Mouse (Mus musculus) midbrain, embryonic 14.5 days (tissue): ENCODE results near the gene Lef1. TPM values are rescaled to one million over a fixed set of nuclear protein-coding genes. Genes with fewer than 3 reads are reported as not detected.

ENCODE experiments used
- ATAC-seq: fragments of 200-750 bp; cut with Nextera tagmentation; 2 replicates; pipeline ENCODE4 v1.8.0; 2017; ENCODE audit warnings: moderate number of reproducible peaks, moderate library complexity; ENCODE audit not compliant: low FRiP score, low TSS enrichment
- DNase-seq: peaks from one replicate; pipeline ENCODE4 v3.0.0-alpha.2; 2015
- H3K27ac ChIP-seq: fragments of 300-500 bp; sonication (generic); replicated peaks from 2 replicates; pipeline ENCODE4 v1.5.1; 2014; ENCODE audit warnings: mild to moderate bottlenecking, low read depth, low read length, moderate library complexity
- H3K27me3 ChIP-seq: fragments of 300-500 bp; sonication (generic); 2 replicates; pipeline ENCODE4 v1.6.1; 2014; ENCODE audit warnings: low read length, control low read depth, mixed read lengths; ENCODE audit not compliant: control insufficient read depth, insufficient read depth
- H3K36me3 ChIP-seq: fragments of 300-500 bp; sonication (generic); 2 replicates; pipeline ENCODE4 v1.6.1; 2014; ENCODE audit warnings: low read length, control low read depth; ENCODE audit not compliant: control insufficient read depth, insufficient read depth
- H3K4me1 ChIP-seq: fragments of 300-500 bp; sonication (generic); 2 replicates; pipeline ENCODE4 v1.6.1; 2014; ENCODE audit warnings: mild to moderate bottlenecking, antibody characterized with exemption, low read length, control low read depth; ENCODE audit not compliant: control insufficient read depth, insufficient read depth
- H3K4me2 ChIP-seq: fragments of 300-500 bp; sonication (generic); 2 replicates; pipeline ENCODE4 v1.6.1; 2014; ENCODE audit warnings: mild to moderate bottlenecking, low read length, moderate library complexity
- H3K4me3 ChIP-seq: fragments of 300-500 bp; sonication (generic); replicated peaks from 2 replicates; pipeline ENCODE4 v1.5.1; 2014; ENCODE audit warnings: low read depth, low read length
- H3K9ac ChIP-seq: fragments of 300-500 bp; sonication (generic); replicated peaks from 2 replicates; pipeline ENCODE4 v1.6.1; 2014; ENCODE audit warnings: mild to moderate bottlenecking, low read length, moderate library complexity
- H3K9me3 ChIP-seq: fragments of 300-500 bp; sonication (generic); 2 replicates; pipeline ENCODE4 v1.6.1; 2016; ENCODE audit warnings: low read length, control low read depth, mixed read lengths; ENCODE audit not compliant: control insufficient read depth
- WGBS: fragments of 180-500 bp; shearing (Covaris S2); extraction: QIAGEN DNeasy Blood & Tissue Kit; methylation state at CpG from one replicate; pipeline ENCODE4 v1.1.7; 2014; 5-methylcytosine and 5-hydroxymethylcytosine counted together
- polyA plus RNA-seq: library from polyadenylated mRNA; unstranded; fragments of >200 nt; fragmentation: Nextera tagmentation; extraction: Ambion mirVana; gene quantifications from 2 replicates; pipeline ENCODE4 v1.2.1, GENCODE M21; 2014

Lef1 gene
- polyA plus RNA-seq, 1 experiment from 2014 or later: 93.8 TPM

DNA sequence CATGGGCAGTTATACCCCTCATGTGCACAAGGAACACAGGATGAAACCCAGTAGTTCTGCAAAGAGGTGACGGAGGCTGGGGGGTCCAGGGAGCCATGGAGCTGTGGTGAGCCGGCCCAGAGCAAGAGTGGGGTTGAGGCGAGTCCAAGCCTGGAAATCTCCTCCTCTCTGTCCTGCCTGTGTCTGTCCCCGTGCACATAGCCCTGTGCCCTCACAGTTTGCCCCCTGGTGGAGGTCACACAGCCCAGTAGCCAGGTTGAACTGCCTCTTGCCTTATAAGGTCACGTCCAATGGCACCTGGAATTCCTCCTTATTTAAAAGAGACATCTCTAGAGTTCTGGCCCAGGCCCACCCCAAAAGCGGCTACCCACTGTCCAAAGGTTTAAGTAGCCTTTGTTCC, 137.2 kb downstream of the Lef1 start:
- no peak overlapping the region for H3K4me3 ChIP-seq
- no peaks in the 10 kb centered on the region for H3K4me1 ChIP-seq
- H3K27ac ChIP-seq: no peak overlapping the region
- no peak overlapping the region for H3K4me2 ChIP-seq
- no peaks in the 10 kb centered on the region for H3K9me3 ChIP-seq
- WGBS: 77% methylated on average over 6 of the region's 6 CpGs
- no peaks in the 10 kb centered on the region for H3K27me3 ChIP-seq
- H3K9ac ChIP-seq: no peak overlapping the region
- H3K36me3 ChIP-seq: no peaks in the 10 kb centered on the region
- DNase-seq (no peak), ATAC-seq (no peak)

GRCm38 (mm10) chr3:131247851-131248250, 137.6 kb downstream of the Lef1 start:
- Histone ChIP-seq H3K27ac (no peak overlapping the region), H3K9me3 (no peaks in the 10 kb centered on the region), H3K4me2 (no peak overlapping the region), H3K9ac (no peak overlapping the region), H3K27me3 (no peaks in the 10 kb centered on the region), H3K36me3 (no peaks in the 10 kb centered on the region), H3K4me1 (no peaks in the 10 kb centered on the region), H3K4me3 (no peak overlapping the region)
- WGBS: 85% methylated on average over 5 of the region's 5 CpGs
- ATAC-seq (no peak), DNase-seq (no peak)

DNA sequence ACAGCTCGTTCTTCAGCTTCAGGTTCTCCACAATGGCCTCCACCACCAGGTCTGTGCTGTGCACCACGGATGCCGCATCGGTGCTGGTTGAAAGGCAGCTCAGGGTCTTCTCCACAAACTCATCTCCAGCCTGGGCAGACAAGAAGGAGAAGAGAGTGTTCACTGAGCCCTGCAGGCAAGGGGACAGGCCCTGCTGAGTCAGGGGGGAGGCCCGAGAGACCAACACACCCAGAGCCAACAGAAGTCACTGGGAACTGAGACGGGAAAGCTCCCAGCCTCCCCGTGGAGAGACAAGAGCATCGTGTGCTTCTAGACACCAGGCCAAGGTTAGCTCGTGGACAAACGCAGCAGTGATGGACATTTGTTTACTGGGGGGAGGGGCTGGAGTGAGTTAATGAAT, 138.2 kb downstream of the Lef1 start:
- WGBS: 88% methylated on average over 10 of the region's 10 CpGs
- ATAC-seq (no peak), DNase-seq (no peak)
- Histone ChIP-seq H3K9me3 (no peaks in the 10 kb centered on the region), H3K9ac (no peak overlapping the region), H3K4me1 (no peaks in the 10 kb centered on the region), H3K36me3 (no peaks in the 10 kb centered on the region), H3K4me3 (no peak overlapping the region), H3K4me2 (no peak overlapping the region), H3K27me3 (no peaks in the 10 kb centered on the region), H3K27ac (no peak overlapping the region)

DNA sequence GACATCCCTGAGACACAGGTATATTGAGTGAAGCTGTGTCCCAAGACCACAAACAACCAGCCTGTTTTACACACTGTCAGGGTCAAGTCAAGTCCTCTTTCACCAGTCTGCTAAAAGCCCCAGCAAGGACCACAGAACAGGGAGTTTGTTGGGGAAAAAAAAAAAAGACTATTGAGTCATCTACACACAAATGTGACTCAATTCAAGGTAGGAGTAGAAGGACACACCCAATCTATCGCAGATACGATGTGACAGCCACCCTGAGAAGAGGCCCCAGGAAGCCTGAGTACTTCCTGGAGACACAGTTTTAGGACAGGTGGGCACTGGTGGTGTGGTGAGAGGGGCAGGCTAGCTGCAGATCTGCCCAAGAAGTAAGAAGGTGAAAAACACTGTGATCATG, 140.0 kb downstream of the Lef1 start:
- no peaks in the 10 kb centered on the region for H3K36me3 ChIP-seq
- no peak overlapping the region for H3K4me3 ChIP-seq
- H3K4me1 ChIP-seq: no peaks in the 10 kb centered on the region
- no peaks in the 10 kb centered on the region for H3K9me3 ChIP-seq
- DNase-seq (no peak), ATAC-seq (no peak)
- WGBS: 97% methylated on average over 2 of the region's 2 CpGs
- no peak overlapping the region for H3K4me2 ChIP-seq
- H3K27ac ChIP-seq: no peak overlapping the region
- H3K9ac ChIP-seq: no peak overlapping the region
- no peaks in the 10 kb centered on the region for H3K27me3 ChIP-seq

GRCm38 (mm10) chr3:131250978-131251377, 140.7 kb downstream of the Lef1 start:
- Histone ChIP-seq H3K4me2 (no peak overlapping the region), H3K9me3 (no peaks in the 10 kb centered on the region), H3K4me1 (no peaks in the 10 kb centered on the region), H3K36me3 (no peaks in the 10 kb centered on the region), H3K4me3 (no peak overlapping the region), H3K27ac (no peak overlapping the region), H3K27me3 (no peaks in the 10 kb centered on the region), H3K9ac (no peak overlapping the region)
- ATAC-seq (no peak), DNase-seq (no peak)
- 92% methylated on average over 13 of the region's 13 CpGs for WGBS

GRCm38 (mm10) chr3:131251601-131252000, 141.3 kb downstream of the Lef1 start:
- H3K9me3 ChIP-seq: no peaks in the 10 kb centered on the region
- 94% methylated on average over 7 of the region's 7 CpGs for WGBS
- no peaks in the 10 kb centered on the region for H3K4me1 ChIP-seq
- H3K27me3 ChIP-seq: no peaks in the 10 kb centered on the region
- ATAC-seq (no peak), DNase-seq (no peak)
- no peak overlapping the region for H3K27ac ChIP-seq
- H3K36me3 ChIP-seq: no peaks in the 10 kb centered on the region
- no peak overlapping the region for H3K9ac ChIP-seq
- no peak overlapping the region for H3K4me3 ChIP-seq
- H3K4me2 ChIP-seq: no peak overlapping the region

GRCm38 (mm10) chr3:131254991-131255390, 144.7 kb downstream of the Lef1 start:
- 92% methylated on average over 4 of the region's 4 CpGs for WGBS
- H3K4me1 ChIP-seq: no peaks in the 10 kb centered on the region
- H3K9me3 ChIP-seq: no peaks in the 10 kb centered on the region
- DNase-seq (no peak), ATAC-seq (no peak)
- no peaks in the 10 kb centered on the region for H3K36me3 ChIP-seq
- H3K27me3 ChIP-seq: no peaks in the 10 kb centered on the region
- H3K4me2 ChIP-seq: no peak overlapping the region
- no peak overlapping the region for H3K9ac ChIP-seq
- H3K27ac ChIP-seq: no peak overlapping the region
- no peak overlapping the region for H3K4me3 ChIP-seq

GRCm38 (mm10) chr3:131255399-131255981, 145.2 kb downstream of the Lef1 start:
- no peaks in the 10 kb centered on the region for H3K36me3 ChIP-seq
- H3K4me3 ChIP-seq: no peak overlapping the region
- H3K27me3 ChIP-seq: no peaks in the 10 kb centered on the region
- H3K9ac ChIP-seq: no peak overlapping the region
- H3K27ac ChIP-seq: no peak overlapping the region
- H3K9me3 ChIP-seq: no peaks in the 10 kb centered on the region
- no peak overlapping the region for H3K4me2 ChIP-seq
- WGBS: 95% methylated on average over 3 of the region's 3 CpGs
- no peak for DNase-seq
- H3K4me1 ChIP-seq: no peaks in the 10 kb centered on the region
- no peak for ATAC-seq

- 84% methylated on average over 3 of the region's 3 CpGs for WGBS
- Histone ChIP-seq H3K4me1 (no peaks in the 10 kb centered on the region), H3K9ac (no peak overlapping the region), H3K4me3 (no peak overlapping the region), H3K27me3 (no peaks in the 10 kb centered on the region), H3K4me2 (no peak overlapping the region), H3K27ac (no peak overlapping the region), H3K36me3 (no peaks in the 10 kb centered on the region), H3K9me3 (no peaks in the 10 kb centered on the region)
- ATAC-seq (no peak), DNase-seq (no peak)
These were observed 148.7 kb downstream of the Lef1 start for GRCm38 (mm10) chr3:131258921-131259320.
